Mouse (Mus musculus) right cerebral cortex, adult 18-20 months (tissue): Measurements from ENCODE around the gene Frmd4b.
"Not testable (repeated sequence)": the region's sequence is repeated elsewhere in the genome, so short reads cannot be mapped to it uniquely, and the experiment has no call there.

Source experiments
- DNase-seq: peaks from one replicate; pipeline ENCODE4 v3.0.0; 2022; ENCODE audit warnings: mixed read lengths

Frmd4b gene

DNA sequence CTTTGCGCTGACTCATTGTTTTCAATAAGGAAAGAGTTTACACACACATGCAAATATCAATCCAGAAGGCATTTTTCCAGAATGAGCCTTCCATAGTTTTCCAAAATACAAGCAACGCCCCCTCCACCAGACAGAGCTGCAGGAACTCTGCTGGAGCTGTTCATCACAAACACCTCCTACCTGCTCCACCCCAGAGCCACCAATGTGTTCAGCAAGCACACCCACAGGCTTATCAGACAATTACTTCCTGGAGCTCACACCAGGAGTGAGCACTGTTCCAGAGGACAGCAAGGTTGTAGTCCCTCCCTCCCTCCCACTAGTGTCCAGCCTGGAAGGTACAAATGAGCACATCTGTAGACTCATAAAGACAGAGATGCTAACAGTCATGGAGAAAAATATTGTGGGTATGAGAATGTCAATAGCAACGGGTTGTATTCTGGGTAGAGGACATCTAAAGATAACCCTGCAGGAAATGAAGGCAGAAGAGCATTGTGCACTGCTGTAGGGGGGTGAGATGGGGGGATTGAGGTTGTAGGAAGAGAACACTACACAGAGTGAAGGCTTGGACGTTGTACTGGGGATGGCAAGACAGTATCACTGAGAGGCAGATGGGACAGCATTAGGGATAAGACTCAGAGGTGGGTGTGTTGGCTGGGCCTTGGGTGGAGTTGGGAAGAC lies 144.3 kb downstream of the Frmd4b start:
- DNase-seq: no peak

GRCm38 (mm10) chr6:97463898-97464524 lies 153.3 kb downstream of the Frmd4b start:
- DNase-seq: no peak

DNA sequence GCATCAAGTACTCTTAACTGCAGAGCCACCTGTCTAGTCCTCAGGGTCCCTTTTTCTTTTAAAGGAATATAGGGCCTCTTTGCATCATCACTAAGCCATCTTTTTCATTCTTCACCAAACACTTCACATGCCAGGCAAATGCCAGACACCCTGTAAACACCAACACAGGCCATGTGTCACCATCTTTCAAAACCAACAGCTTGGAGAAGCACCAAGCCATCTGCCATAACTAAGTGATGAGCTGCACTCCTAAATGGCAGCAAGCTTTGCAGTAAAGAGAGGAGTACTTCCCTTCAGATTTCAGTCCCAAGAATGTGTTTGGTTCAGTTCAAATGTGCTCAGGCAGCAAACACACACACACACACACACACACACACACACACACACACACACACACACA lies 154.9 kb downstream of the Frmd4b start:
- DNase-seq: no peak

GRCm38 (mm10) chr6:97459112-97459511 lies 158.2 kb downstream of the Frmd4b start:
- no peak for DNase-seq

DNA sequence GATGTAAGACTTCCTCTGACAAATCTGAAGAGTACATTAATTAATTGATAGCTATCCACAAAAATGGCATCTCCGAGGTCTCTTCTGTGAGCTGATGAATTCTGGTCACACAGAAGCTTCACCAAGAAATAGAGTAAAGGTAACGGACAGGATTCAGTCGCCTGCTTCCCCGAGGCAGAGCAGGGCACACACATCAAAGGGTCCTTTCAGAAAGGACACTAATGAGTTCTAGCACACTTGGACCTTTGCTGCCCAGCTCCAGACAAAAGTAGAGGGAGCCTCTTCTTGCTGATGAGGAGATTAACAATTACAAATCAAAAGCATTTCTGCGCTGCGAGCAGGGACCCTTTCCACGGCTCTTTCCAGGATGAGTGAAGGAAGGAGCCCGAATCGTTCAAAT lies 159.0 kb downstream of the Frmd4b start:
- no peak for DNase-seq

DNA sequence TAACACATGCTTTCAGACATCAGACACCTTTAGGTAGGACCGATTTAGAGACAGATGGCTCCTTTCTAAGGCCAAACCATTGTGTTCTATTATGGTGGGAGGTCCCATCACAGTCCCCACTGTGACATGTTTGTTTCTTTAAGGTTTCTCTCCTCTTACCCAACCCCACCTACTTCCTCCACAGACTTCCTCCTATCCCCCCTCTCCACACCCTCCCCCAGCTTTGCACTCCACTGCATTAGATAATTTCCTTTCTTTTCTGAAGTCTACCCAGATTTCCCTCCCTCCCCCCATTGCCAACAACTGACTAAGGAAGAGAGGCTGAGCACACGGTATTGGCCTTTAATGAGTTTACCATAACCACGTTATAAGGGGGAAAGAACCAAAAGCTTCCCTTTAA lies 159.4 kb downstream of the Frmd4b start:
- DNase-seq: no peak

- DNase-seq: no peak
Observed at GRCm38 (mm10) chr6:97457210-97457609, 160.1 kb downstream of the Frmd4b start.

GRCm38 (mm10) chr6:97452223-97452622 lies 165.1 kb downstream of the Frmd4b start:
- no peak for DNase-seq

GRCm38 (mm10) chr6:97449806-97450205 lies 167.5 kb downstream of the Frmd4b start:
- no peak for DNase-seq

DNA sequence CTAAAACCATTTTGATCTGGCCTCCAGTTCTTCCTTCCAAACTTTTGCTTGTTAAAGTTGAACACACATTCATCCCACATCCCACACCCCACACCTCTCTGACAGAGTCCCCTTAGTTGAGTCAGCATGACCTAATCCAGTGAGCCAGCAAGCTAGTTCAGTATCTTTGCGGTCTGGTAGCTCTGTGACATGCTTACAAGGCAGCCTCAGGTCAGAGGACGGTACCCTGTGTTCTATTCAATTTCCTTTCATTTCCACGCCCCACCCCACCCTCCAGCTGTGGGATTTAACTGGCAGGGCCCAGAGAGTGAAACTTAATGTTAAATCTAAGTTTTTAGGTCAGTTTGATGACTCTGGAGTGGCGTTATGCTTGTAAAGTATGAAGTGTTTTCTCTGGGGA lies 170.3 kb downstream of the Frmd4b start:
- DNase-seq: no peak

GRCm38 (mm10) chr6:97444145-97444544 lies 173.2 kb downstream of the Frmd4b start:
- DNase-seq: no peak

DNA sequence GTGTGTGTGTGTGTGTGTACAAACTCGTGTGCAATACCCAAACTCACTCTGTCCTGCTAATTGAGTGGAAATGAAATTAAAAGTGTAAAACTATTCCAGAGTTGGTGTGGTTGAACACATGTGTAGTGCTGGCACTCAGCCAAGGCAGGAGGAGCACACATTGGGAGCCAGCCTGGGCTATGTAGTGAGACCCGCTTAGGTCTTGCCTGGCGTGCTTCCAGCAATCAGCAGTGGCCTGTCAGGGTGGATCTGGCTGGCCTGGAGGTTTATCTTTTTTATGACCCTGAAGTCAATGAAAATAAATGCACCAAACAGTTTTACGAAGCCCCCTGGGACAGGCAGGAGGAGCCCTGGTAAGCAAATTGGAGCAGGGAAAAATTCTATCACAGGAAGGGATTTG lies 173.8 kb downstream of the Frmd4b start:
- no peak for DNase-seq

DNA sequence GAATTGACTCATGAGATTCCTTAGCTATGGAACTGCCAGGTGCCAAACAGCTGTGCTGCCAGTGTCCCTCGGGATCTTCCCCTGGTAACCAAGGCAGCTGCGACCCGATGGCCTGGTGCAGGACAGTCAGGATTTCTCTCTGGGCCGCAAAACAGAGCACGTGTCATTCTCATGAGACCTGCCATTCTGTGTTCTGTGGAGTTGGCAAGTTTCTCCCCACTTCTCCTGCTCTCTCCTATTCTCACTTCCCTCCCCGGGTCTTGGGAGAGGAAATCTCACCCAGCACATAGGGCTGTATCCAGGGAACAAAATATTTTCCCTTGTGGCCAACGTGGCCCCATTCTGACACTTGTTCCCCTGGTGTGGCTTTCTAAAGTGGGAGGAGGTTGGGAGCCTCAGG lies 176.0 kb downstream of the Frmd4b start:
- no peak for DNase-seq

GRCm38 (mm10) chr6:97438918-97439645 lies 178.3 kb downstream of the Frmd4b start:
- no peak for DNase-seq

GRCm38 (mm10) chr6:97434753-97435152 lies 182.6 kb downstream of the Frmd4b start:
- no peak for DNase-seq

- no peak for DNase-seq
Observed at GRCm38 (mm10) chr6:97431309-97432004, 185.9 kb downstream of the Frmd4b start.

DNA sequence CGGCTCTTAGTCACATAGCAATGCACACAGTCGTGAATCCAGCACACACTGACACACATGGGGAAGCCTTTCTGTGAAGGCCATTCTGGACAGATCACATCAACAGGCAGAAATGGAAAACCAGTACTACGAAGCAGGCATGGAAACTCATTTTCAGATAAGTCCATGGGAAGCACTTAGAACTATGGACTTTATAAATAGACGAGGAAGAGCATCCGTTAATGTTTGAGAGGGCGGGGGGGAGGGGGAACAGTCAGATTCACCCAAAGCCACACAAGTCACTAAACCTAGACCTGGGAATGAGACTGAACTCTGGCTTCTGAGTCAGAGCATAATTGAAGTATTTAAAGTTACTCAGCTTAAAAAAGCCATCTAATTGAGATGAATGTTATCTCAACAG lies 186.8 kb downstream of the Frmd4b start:
- DNase-seq: no peak

GRCm38 (mm10) chr6:97429688-97430343 lies 187.5 kb downstream of the Frmd4b start:
- DNase-seq: no peak

DNA sequence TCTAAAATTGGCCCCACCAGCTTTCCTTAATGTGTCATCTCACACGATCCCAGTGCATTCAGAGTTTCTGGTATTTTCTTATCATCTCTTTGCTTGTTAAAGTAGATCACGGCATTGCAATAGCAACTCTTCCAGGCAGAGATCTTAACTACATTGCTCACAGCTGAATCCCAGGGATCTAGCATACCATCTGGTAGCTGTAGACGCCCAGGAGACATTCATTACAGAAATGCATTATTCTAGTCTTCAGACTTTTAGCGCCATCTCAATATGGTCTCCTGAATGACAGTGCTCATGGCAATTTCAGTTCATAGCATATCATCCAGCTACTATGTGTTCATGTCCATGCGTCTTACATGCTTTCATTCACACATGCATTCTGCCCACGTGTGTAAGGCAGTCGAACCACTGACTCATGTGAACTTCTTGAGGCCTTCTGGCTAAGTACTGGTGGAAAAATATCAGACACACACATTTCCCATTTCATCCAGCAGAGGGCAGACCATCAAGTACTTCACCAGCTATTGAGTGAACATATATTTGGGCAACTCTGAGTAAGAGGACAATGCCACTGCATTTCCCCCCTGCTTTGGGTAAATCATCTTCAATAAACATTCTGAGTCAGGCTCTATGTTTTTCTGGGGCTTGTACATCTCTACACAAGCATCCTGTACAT lies 197.4 kb downstream of the Frmd4b start:
- peak; percentile 73 for DNase-seq

DNA sequence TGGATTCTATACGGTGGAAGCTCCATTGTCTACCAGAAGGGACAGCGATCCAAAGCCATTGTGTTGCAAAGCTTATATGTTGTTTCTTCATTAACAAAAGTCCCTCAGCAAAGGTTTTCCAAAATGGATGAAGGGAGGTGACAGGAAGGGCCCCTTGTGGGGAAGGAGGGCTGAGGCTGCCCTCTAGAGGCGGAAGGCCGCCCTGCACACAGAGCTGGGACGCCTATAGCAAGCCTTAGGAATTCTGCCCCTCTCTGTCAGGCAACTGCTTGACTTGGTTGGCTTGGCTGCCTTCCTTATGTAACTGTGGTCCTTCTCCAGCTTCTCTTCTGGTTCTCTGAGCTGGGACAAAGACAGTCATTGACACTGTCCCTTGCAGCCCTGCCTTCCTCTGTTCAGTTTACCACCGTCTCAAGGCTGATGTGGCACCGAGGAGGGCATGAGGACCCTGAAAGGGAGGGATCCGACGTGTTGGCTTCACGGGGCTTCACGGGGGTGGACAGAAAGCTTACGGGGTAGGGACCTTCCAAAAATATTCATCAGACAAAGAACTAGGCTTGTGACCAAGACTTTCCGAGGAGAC lies 200.3 kb downstream of the Frmd4b start:
- DNase-seq: peak; percentile 48

- not testable (repeated sequence) for DNase-seq
Observed at GRCm38 (mm10) chr6:97415578-97415977, 201.8 kb downstream of the Frmd4b start.

GRCm38 (mm10) chr6:97413453-97413852 lies 203.9 kb downstream of the Frmd4b start:
- no peak for DNase-seq
